Mouse (Mus musculus) embryonic facial prominence, embryonic 15.5 days (tissue): ENCODE measurements around the gene Lactb. TPM values are rescaled to one million over a fixed set of nuclear protein-coding genes. Genes with fewer than 3 reads are reported as not detected.

ENCODE experiments used
- ATAC-seq: fragments of 200-750 bp; cut with Nextera tagmentation; 2 replicates; pipeline ENCODE4 v1.8.0; 2017; ENCODE audit warnings: low read depth, moderate TSS enrichment; ENCODE audit not compliant: insufficient number of reproducible peaks, low FRiP score, low TSS enrichment
- H3K27ac ChIP-seq: fragments of 300-500 bp; sonication (generic); replicated peaks from 2 replicates; pipeline ENCODE4 v1.5.1; 2015; ENCODE audit warnings: mild to moderate bottlenecking, inconsistent platforms
- H3K27me3 ChIP-seq: fragments of 300-500 bp; sonication (generic); 2 replicates; pipeline ENCODE4 v1.6.1; 2015; ENCODE audit warnings: inconsistent platforms
- H3K36me3 ChIP-seq: fragments of 300-500 bp; sonication (generic); 2 replicates; pipeline ENCODE4 v1.6.1; 2015; ENCODE audit warnings: mild to moderate bottlenecking, inconsistent platforms
- H3K4me1 ChIP-seq: fragments of 300-500 bp; sonication (generic); 2 replicates; pipeline ENCODE4 v1.6.1; 2015; ENCODE audit warnings: inconsistent platforms
- H3K4me2 ChIP-seq: fragments of 300-500 bp; sonication (generic); replicated peaks from 2 replicates; pipeline ENCODE4 v1.6.1; 2015; ENCODE audit warnings: mild to moderate bottlenecking, inconsistent platforms
- H3K4me3 ChIP-seq: fragments of 300-500 bp; sonication (generic); replicated peaks from 2 replicates; pipeline ENCODE4 v1.5.1; 2015; ENCODE audit warnings: mild to moderate bottlenecking, inconsistent platforms
- H3K9ac ChIP-seq: fragments of 300-500 bp; sonication (generic); 2 replicates; pipeline ENCODE4 v1.6.1; 2015; ENCODE audit warnings: inconsistent platforms
- H3K9me3 ChIP-seq: fragments of 300-500 bp; sonication (generic); replicated peaks from 2 replicates; pipeline ENCODE4 v1.6.1; 2016; ENCODE audit warnings: inconsistent platforms
- WGBS: fragments of 180-500 bp; shearing (Covaris S2); methylation state at CpG from one replicate; pipeline ENCODE4 v1.1.7; 2015; 5-methylcytosine and 5-hydroxymethylcytosine counted together
- polyA plus RNA-seq: library from polyadenylated mRNA; unstranded; fragments of >200 nt; fragmentation: Nextera tagmentation; extraction: Ambion mirVana; gene quantifications from 2 replicates; pipeline ENCODE4 v1.2.1, GENCODE M21; 2015

Lactb gene
- polyA plus RNA-seq, 1 experiment from 2014 or later: 9.1 TPM

GRCm38 (mm10) chr9:66945647-66946641 is 29.3 kb downstream of the Lactb start, which contains the start of gene Rps27l:
Rps27l (plus strand) TSS chr9:66946086.
- peaks cover 3% of the 10 kb centered on the region; the same call in 1 of the 2 replicates for H3K4me1 ChIP-seq
- peak within 1 kb of the TSS; percentile 75 for H3K4me2 ChIP-seq
- peak within 1 kb of the TSS; percentile 89 for H3K9ac ChIP-seq
- WGBS: under 1% methylated on average over 77 of the region's 77 CpGs
- H3K27ac ChIP-seq: peak within 1 kb of the TSS; percentile 92
- peak; percentile 98 for ATAC-seq
- peak within 1 kb of the TSS; percentile 92 for H3K4me3 ChIP-seq
- no peaks in the 10 kb centered on the region for H3K9me3 ChIP-seq
- H3K27me3 ChIP-seq: no peaks in the 10 kb centered on the region
- peaks cover 5% of the 10 kb centered on the region for H3K36me3 ChIP-seq

DNA sequence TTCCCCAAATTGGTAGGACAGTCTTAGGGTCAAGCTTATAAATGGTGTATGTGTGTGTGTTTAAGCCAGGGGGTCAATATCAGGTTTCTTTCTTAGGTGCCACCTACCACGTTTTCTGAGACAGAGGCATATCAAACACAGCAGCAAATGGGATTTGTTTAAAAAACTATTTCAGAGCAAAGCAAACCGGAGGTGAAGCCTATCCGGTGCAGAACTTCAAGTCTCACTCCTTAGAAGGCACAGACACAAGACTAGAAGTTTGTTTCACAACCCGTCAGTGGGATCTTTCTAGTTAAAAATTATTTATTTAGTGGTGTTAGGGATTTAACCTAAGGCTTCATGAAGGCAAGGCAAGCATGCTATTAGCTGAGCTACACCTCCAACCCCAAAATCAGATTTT is 30.1 kb downstream of the Lactb start:
- peak overlapping the region; percentile 92 for H3K4me3 ChIP-seq
- ATAC-seq: no peak
- H3K4me2 ChIP-seq: peak overlapping the region; percentile 49
- WGBS: 10% methylated on average over 4 of the region's 4 CpGs
- H3K9me3 ChIP-seq: no peaks in the 10 kb centered on the region
- peaks cover 5% of the 10 kb centered on the region for H3K36me3 ChIP-seq
- H3K4me1 ChIP-seq: peaks cover 3% of the 10 kb centered on the region; the same call in 1 of the 2 replicates
- H3K27ac ChIP-seq: peak overlapping the region; percentile 92
- H3K27me3 ChIP-seq: no peaks in the 10 kb centered on the region
- H3K9ac ChIP-seq: peak overlapping the region; percentile 89; the same call in 1 of the 2 replicates

DNA sequence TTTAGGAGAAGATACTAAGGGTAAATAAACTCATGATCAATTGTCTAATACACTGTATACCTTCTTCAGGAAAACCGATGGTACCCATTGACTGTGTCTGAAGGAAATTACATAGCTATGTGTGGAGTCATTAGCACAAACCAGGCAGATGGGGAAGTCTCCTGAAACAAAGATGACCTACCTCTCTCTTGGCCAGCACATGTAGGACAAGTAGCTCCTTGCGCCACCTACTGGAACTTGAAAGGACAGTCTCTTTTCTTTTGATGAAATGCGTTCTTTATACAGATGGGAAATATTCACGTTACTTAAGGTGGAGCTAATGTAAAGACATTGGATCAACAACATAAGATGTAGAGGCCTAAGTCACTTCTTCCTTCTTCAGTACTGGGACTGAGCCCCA is 36.4 kb downstream of the Lactb start:
- H3K9ac ChIP-seq: no peak overlapping the region
- ATAC-seq: 0 out of 2 replicates have a peak, but pooled peaks have one; percentile 41
- no peak overlapping the region for H3K4me2 ChIP-seq
- H3K27me3 ChIP-seq: no peaks in the 10 kb centered on the region
- no peak overlapping the region for H3K27ac ChIP-seq
- no peaks in the 10 kb centered on the region for H3K36me3 ChIP-seq
- WGBS: 8% methylated on average over 4 of the region's 4 CpGs
- no peak overlapping the region for H3K4me3 ChIP-seq
- H3K4me1 ChIP-seq: peaks cover 4% of the 10 kb centered on the region; the same call in 1 of the 2 replicates
- H3K9me3 ChIP-seq: no peaks in the 10 kb centered on the region

DNA sequence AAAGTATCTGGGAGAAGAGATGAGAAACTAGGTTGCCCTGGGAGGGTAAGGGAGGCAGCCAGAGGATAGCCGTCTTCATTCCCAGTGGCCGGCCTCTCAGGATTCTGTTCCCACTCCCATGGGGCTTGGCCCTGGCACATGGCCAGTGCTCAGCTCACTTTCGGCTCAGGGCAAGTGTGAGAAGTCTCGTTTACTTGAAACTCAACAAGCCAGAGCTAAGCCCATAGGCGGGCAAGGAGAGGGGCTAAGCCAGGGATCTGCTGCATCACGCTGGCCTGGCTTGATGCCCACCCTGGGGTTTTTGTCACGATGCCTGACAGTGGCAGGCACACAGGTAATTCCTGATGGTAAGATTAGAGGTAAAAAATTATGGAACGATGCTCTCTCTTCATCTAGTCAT is 37.8 kb downstream of the Lactb start:
- Histone ChIP-seq H3K9ac (no peak overlapping the region), H3K27me3 (no peaks in the 10 kb centered on the region), H3K4me2 (no peak overlapping the region), H3K9me3 (no peaks in the 10 kb centered on the region), H3K4me1 (peaks cover 4% of the 10 kb centered on the region; the same call in 1 of the 2 replicates), H3K36me3 (no peaks in the 10 kb centered on the region), H3K27ac (no peak overlapping the region), H3K4me3 (no peak overlapping the region)
- WGBS: 52% methylated on average over 8 of the region's 8 CpGs
- 0 out of 2 replicates have a peak, but pooled peaks have one; percentile 65 for ATAC-seq

GRCm38 (mm10) chr9:66933869-66934808 is 41.1 kb downstream of the Lactb start:
- Histone ChIP-seq H3K36me3 (no peaks in the 10 kb centered on the region), H3K9ac (no peak overlapping the region), H3K4me3 (no peak overlapping the region), H3K9me3 (no peaks in the 10 kb centered on the region), H3K4me2 (no peak overlapping the region), H3K4me1 (peaks cover 4% of the 10 kb centered on the region; the same call in 1 of the 2 replicates), H3K27me3 (no peaks in the 10 kb centered on the region), H3K27ac (no peak overlapping the region)
- WGBS: 66% methylated on average over 19 of the region's 19 CpGs
- no peak for ATAC-seq

DNA sequence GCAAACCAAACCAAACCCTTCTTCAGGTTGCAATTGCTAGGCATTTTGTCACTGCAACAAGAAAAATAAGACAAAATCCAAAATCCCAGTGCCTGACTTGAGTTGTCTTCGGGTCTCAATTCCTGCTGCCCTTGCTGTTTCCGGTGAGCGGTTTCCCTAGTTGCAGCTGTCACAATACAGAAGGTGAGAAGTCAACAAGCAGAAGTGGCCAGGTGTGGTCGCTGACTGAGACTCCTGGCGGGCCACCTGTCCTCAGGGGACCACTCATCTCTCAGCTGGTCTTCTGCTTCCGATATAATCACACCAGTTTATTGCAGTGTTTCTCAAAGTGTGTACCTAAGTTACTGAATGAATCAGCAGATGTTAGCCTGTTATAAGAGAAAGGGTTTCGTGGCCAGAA is 44.9 kb downstream of the Lactb start:
- H3K4me1 ChIP-seq: no peaks in the 10 kb centered on the region
- 62% methylated on average over 7 of the region's 7 CpGs for WGBS
- no peak overlapping the region for H3K4me3 ChIP-seq
- H3K9me3 ChIP-seq: no peaks in the 10 kb centered on the region
- no peak overlapping the region for H3K9ac ChIP-seq
- no peak for ATAC-seq
- no peaks in the 10 kb centered on the region for H3K27me3 ChIP-seq
- H3K4me2 ChIP-seq: no peak overlapping the region
- H3K36me3 ChIP-seq: no peaks in the 10 kb centered on the region
- H3K27ac ChIP-seq: no peak overlapping the region

DNA sequence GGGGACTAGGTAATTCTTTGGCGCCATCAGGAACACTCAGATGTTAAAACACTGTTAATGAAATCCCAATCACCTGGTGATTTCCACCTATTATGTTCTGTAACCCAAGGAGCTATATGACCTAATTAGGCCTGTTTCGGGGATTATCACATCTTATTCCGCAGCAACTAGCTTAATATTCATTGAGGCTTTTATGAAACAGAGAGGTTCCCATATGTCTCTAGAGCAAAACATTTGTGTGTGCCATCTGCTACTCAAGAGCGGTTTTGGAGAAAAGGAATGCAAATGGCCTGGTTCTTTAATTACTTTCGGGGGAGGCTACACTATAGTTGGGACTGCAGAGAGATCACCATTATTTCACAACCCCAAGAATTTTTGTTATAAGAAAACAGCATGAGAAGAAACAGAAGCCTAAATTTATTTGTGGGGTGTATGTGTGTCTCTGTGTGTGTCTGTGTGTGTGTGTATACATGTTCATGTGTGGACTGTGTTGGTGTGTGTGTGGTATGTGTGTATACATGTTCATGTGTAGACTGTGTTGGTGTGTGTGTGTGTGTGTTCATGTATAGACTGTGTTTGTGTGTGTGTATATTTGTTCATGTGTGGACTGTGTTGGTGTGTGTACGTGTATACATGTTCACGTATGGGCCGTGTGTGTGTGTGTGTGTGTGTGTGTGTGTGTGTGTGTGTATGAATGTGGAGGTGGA is 47.4 kb downstream of the Lactb start:
- WGBS: 75% methylated on average over 8 of the region's 8 CpGs
- no peak overlapping the region for H3K4me3 ChIP-seq
- H3K27me3 ChIP-seq: no peaks in the 10 kb centered on the region
- no peak overlapping the region for H3K9ac ChIP-seq
- ATAC-seq: no peak
- H3K4me1 ChIP-seq: no peaks in the 10 kb centered on the region
- H3K4me2 ChIP-seq: no peak overlapping the region
- H3K27ac ChIP-seq: no peak overlapping the region
- no peaks in the 10 kb centered on the region for H3K9me3 ChIP-seq
- no peaks in the 10 kb centered on the region for H3K36me3 ChIP-seq

- no peak overlapping the region for H3K9ac ChIP-seq
- H3K27me3 ChIP-seq: no peaks in the 10 kb centered on the region
- no peaks in the 10 kb centered on the region for H3K9me3 ChIP-seq
- H3K4me1 ChIP-seq: no peaks in the 10 kb centered on the region
- H3K4me3 ChIP-seq: no peak overlapping the region
- ATAC-seq: no peak
- no peaks in the 10 kb centered on the region for H3K36me3 ChIP-seq
- H3K4me2 ChIP-seq: no peak overlapping the region
- WGBS: 61% methylated on average over 3 of the region's 3 CpGs
- no peak overlapping the region for H3K27ac ChIP-seq
Measured at GRCm38 (mm10) chr9:66925853-66926252, 49.4 kb downstream of the Lactb start.

GRCm38 (mm10) chr9:66922076-66922475 is 53.2 kb downstream of the Lactb start:
- Histone ChIP-seq H3K9me3 (no peaks in the 10 kb centered on the region), H3K4me3 (no peak overlapping the region), H3K27me3 (no peaks in the 10 kb centered on the region), H3K36me3 (no peaks in the 10 kb centered on the region), H3K4me2 (no peak overlapping the region), H3K27ac (no peak overlapping the region), H3K9ac (no peak overlapping the region), H3K4me1 (peaks cover 15% of the 10 kb centered on the region)
- 97% methylated on average over 1 of the region's 1 CpGs for WGBS
- no peak for ATAC-seq

DNA sequence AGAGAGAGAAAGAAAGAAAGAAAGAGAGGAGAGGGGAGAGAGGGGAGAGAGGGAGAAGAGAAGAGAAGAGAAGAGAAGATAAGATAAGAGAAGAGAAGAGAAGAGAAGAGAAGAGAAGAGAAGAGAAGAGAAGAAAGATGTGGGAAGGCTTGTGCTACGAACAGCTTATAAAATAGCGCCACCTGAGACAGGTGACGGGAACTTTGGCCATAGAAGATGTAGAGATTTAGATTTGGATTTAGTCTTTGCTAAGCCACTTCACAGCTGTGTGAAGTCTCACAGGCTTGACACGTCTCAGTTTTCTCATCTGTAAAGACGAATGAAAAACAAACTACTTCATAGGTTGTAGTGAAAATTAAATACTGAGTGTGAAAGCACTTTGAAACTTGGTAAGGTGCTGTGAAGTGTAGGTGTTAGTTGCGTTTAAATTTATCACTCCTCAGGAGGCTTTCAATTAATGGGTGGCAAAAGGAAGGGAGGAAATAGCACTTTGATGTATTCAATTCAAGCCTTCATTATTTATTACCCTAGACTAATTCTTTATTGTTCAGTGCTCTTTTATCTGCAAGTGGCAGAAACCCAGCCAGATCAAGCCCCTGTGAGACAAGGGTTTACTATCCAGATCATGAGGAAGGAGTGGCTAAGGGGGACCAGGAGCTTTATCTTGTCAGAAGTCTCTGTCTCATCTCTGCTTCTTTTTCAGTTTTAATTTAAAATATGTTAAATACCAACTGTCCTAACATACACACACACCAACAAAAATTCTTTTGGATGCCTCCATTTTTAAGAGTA is 54.6 kb downstream of the Lactb start:
- no peak overlapping the region for H3K9ac ChIP-seq
- no peak overlapping the region for H3K27ac ChIP-seq
- H3K4me2 ChIP-seq: peak overlapping the region; percentile 78
- H3K4me1 ChIP-seq: peaks cover 27% of the 10 kb centered on the region
- H3K27me3 ChIP-seq: no peaks in the 10 kb centered on the region
- 13% methylated on average over 6 of the region's 6 CpGs for WGBS
- no peaks in the 10 kb centered on the region for H3K36me3 ChIP-seq
- H3K4me3 ChIP-seq: no peak overlapping the region
- H3K9me3 ChIP-seq: no peaks in the 10 kb centered on the region
- ATAC-seq: no peak
